Mouse (Mus musculus) inflammation-experienced regulatory T-cells, adult 16 weeks (primary cell): ENCODE results near the gene 5530401A14Rik. TPM values are rescaled to one million over a fixed set of nuclear protein-coding genes. Genes with fewer than 3 reads are reported as not detected.

Experiments used
- polyA plus RNA-seq: library from polyadenylated mRNA; unstranded; fragments of 100-300 nt; shearing (Covaris generic); gene quantifications from one replicate; pipeline ENCODE4 v1.2.1, GENCODE M21; 2017

The 5530401A14Rik gene
- not detected for polyA plus RNA-seq

DNA sequence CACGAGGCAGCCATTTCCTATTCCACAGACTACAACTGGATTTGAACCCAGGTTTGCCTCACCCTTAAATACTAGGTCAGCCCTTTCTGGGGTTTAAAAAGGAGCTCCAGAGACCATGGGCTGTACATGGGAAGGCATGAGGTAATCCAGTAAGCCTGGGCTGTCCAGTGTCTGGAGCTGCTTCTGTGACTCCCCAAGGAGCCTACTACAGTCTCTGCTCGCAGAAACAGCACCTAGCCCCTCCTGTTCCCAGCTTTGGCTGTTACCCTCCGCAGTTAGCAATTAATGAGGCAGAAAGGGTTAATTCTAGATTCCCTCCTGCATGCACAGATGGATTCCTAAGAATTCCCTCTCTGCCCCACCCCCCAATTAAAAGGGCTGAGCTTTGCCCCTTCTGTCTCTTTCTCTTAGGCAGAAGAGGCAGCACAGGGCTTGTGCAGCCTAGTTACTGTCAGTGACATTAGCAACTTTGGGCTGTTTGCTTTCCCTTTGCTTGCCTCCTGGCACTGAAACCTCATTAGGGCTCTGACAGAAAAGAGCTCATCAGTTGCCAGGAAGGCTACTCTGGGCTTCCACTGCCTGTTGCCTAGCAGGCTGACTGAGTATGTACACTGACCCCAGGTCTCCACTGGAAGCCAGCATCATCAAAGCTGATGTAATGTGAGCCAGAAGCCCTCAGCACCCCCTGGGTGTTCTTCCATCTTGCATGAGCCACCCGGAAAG is at the start of gene 5530401A14Rik:
5530401A14Rik (plus strand) TSS at position 424 of the 723 bp plus-strand sequence.

Other genes with a start within 250 kb of the 5530401A14Rik start
- gene Asic2, start 107.8 kb downstream of the 5530401A14Rik start, polyA plus RNA-seq = not detected
- gene Ccl2, start 174.9 kb downstream of the 5530401A14Rik start, polyA plus RNA-seq = not detected
- not detected for gene Gm17268, start 177.9 kb downstream of the 5530401A14Rik start, polyA plus RNA-seq
- gene Ccl7, start 185.0 kb downstream of the 5530401A14Rik start, polyA plus RNA-seq = not detected
- not detected for gene Ccl11, start 197.2 kb downstream of the 5530401A14Rik start, polyA plus RNA-seq
- not detected for gene Ccl12, start 241.2 kb downstream of the 5530401A14Rik start, polyA plus RNA-seq